ENCODE assay signal across 7 mouse cellular contexts in genomic region chr11:116030898-116031845, GRCm38 (mm10). TPM values are rescaled to one million over a fixed set of nuclear protein-coding genes. Genes with fewer than 3 reads are reported as not detected.
DNase-seq lines count a peak whose midpoint lies in the region; ATAC-seq lines count a peak whose summit lies in the region.

No protein-coding gene starts in this region.

- H3K4me2 ChIP-seq in heart, embryonic 14.5 days (ENCODE audit: low read length): peak overlapping the region; percentile 94
- H3K4me2 ChIP-seq in midbrain, embryonic 16.5 days (ENCODE audit: low read length): peak overlapping the region; percentile 65

- WGBS in heart, embryonic 14.5 days: 24% methylated on average over 14 of the region's 14 CpGs
- 25% methylated on average over 14 of the region's 14 CpGs for whole genome bisulfite sequencing in midbrain, embryonic 16.5 days

- H3K4me1 ChIP-seq in heart, embryonic 14.5 days (ENCODE audit: control insufficient read depth in 2 of 2, insufficient read depth in 2 of 2, low read length in 2 of 2): peaks cover 5 to 15% of the 10 kb centered on the region in 2 experiments
- H3K4me1 ChIP-seq in midbrain, embryonic 16.5 days (ENCODE audit: control insufficient read depth, insufficient read depth, low read length): peaks cover 14% of the 10 kb centered on the region

- H3K27me3 ChIP-seq in heart, embryonic 14.5 days (ENCODE audit: control insufficient read depth, insufficient read depth, low read length): no peaks in the 10 kb centered on the region
- no peaks in the 10 kb centered on the region for H3K27me3 ChIP-seq in midbrain, embryonic 16.5 days (ENCODE audit: control insufficient read depth, insufficient read depth, low read depth, low read length)

- no peaks in the 10 kb centered on the region for H3K9me3 ChIP-seq in heart, embryonic 14.5 days (ENCODE audit: control insufficient read depth, low read length)
- H3K9me3 ChIP-seq in midbrain, embryonic 16.5 days (replicated peaks; ENCODE audit: control insufficient read depth, low read length, poor library complexity, severe bottlenecking): no peaks in the 10 kb centered on the region

- DNase-seq in right cerebral cortex, postnatal 10 days (ENCODE audit: low spot score in 2 of 2): peak; percentile 42 to 64
- no peak for DNase-seq in right cerebral cortex, postnatal 4 days
- peak; percentile 39 for DNase-seq in liver
- DNase-seq in left cerebral cortex, postnatal 25 days (ENCODE audit: low spot score in 2 of 2): no peak

- peak overlapping the region; percentile 72 to 80 for H3K4me3 ChIP-seq in heart, embryonic 14.5 days (ENCODE audit: control insufficient read depth in 1 of 2, insufficient read depth in 1 of 2, low read depth in 1 of 2, low read length in 2 of 2)
- H3K4me3 ChIP-seq in midbrain, embryonic 16.5 days (ENCODE audit: low read depth, low read length): peak overlapping the region; percentile 64

- peak; percentile 28; the same call in 1 of the 2 replicates for ATAC-seq in common myeloid progenitor, adult 5-6 weeks (replicated peaks; ENCODE audit: low read depth, poor library complexity, severe bottlenecking)
- peak; percentile 3; the same call in 1 of the 2 replicates for ATAC-seq in heart, embryonic 14.5 days (ENCODE audit: insufficient number of reproducible peaks, insufficient read depth, low FRiP score, low read depth)
- peak; percentile 37 for ATAC-seq in midbrain, embryonic 16.5 days

- H3K36me3 ChIP-seq in heart, embryonic 14.5 days (ENCODE audit: control insufficient read depth, insufficient read depth, low read length): 0 out of 2 replicates have a peak, but pooled peaks cover 8% of the 10 kb centered on the region
- H3K36me3 ChIP-seq in midbrain, embryonic 16.5 days (ENCODE audit: control insufficient read depth, insufficient read depth, low read length): no peaks in the 10 kb centered on the region

- peak overlapping the region; percentile 99 to 100 for H3K27ac ChIP-seq in heart, embryonic 14.5 days (replicated peaks in 1 of 2; ENCODE audit: control insufficient read depth in 1 of 2, insufficient read depth in 1 of 2, low read depth in 2 of 2, low read length in 2 of 2)
- H3K27ac ChIP-seq in midbrain, embryonic 16.5 days (ENCODE audit: low read length): peak overlapping the region; percentile 99

- peak overlapping the region; percentile 98 for H3K9ac ChIP-seq in heart, embryonic 14.5 days (ENCODE audit: low read length)
- peak overlapping the region; percentile 76 for H3K9ac ChIP-seq in midbrain, embryonic 16.5 days (ENCODE audit: low read depth, low read length)

- intact Hi-C loops in left cerebral cortex, postnatal 25 days (cut with DNase I): loop anchor here (2.0 to 5.0 kb wide), 2 partner anchors 56 to 101 kb away; partner anchors contain the start of genes Trim65 and Wbp2

RNA-seq across cellular contexts. Expression of gene Unk, which starts 1.1 kb away (rescaled TPM):
- 15.8 and 28.5 TPM in 2 replicates for total RNA-seq in common myeloid progenitor, adult 5-6 weeks (2017)
- polyA plus RNA-seq in heart, embryonic 14.5 days (2014; fragmentation: Nextera tagmentation; extraction: Ambion mirVana): 19.3 and 20.9 TPM in 2 replicates
- polyA plus RNA-seq in midbrain, embryonic 16.5 days (2015; fragmentation: Nextera tagmentation; extraction: Ambion mirVana): 36.4 and 36.6 TPM in 2 replicates
- 10 to 100 TPM; 20.7 to 21.7 TPM for total RNA-seq in left cerebral cortex, postnatal 25 days (2021)

RNA-seq across cellular contexts. Expression of gene H3f3b, which starts 3.4 kb away (rescaled TPM):
- 867 and 869 TPM in 2 replicates for total RNA-seq in common myeloid progenitor, adult 5-6 weeks (2017)
- 649 and 684 TPM in 2 replicates for polyA plus RNA-seq in heart, embryonic 14.5 days (2014; fragmentation: Nextera tagmentation; extraction: Ambion mirVana)
- polyA plus RNA-seq in midbrain, embryonic 16.5 days (2015; fragmentation: Nextera tagmentation; extraction: Ambion mirVana): 2,051 and 2,173 TPM in 2 replicates
- 100 to 1,000 TPM; 225 to 260 TPM for total RNA-seq in left cerebral cortex, postnatal 25 days (2021)

RNA-seq across cellular contexts. Expression of gene Galk1, which starts 18.7 kb away (rescaled TPM):
- total RNA-seq in common myeloid progenitor, adult 5-6 weeks (2017): 34.6 and 43.6 TPM in 2 replicates
- polyA plus RNA-seq in heart, embryonic 14.5 days (2014; fragmentation: Nextera tagmentation; extraction: Ambion mirVana): 126 and 128 TPM in 2 replicates
- 57.2 and 64.1 TPM in 2 replicates for polyA plus RNA-seq in midbrain, embryonic 16.5 days (2015; fragmentation: Nextera tagmentation; extraction: Ambion mirVana)
- total RNA-seq in left cerebral cortex, postnatal 25 days (2021): 10 to 100 TPM; 14.7 to 18.7 TPM

RNA-seq across cellular contexts. Expression of gene Unc13d, which starts 46.6 kb away (rescaled TPM):
- total RNA-seq in common myeloid progenitor, adult 5-6 weeks (2017): 29.7 and 29.9 TPM in 2 replicates
- polyA plus RNA-seq in heart, embryonic 14.5 days (2014; fragmentation: Nextera tagmentation; extraction: Ambion mirVana): 0.66 and 0.69 TPM in 2 replicates
- polyA plus RNA-seq in midbrain, embryonic 16.5 days (2015; fragmentation: Nextera tagmentation; extraction: Ambion mirVana): 0.78 and 0.93 TPM in 2 replicates
- 1 to 10 TPM in 1 of 2 experiments, under 1 TPM in 1; 0.82 to 1.0 TPM for total RNA-seq in left cerebral cortex, postnatal 25 days (2021)

RNA-seq across cellular contexts. Expression of gene Wbp2, which starts 55.6 kb away (rescaled TPM):
- total RNA-seq in common myeloid progenitor, adult 5-6 weeks (2017): 26.2 and 32.7 TPM in 2 replicates
- polyA plus RNA-seq in heart, embryonic 14.5 days (2014; fragmentation: Nextera tagmentation; extraction: Ambion mirVana): 139 and 141 TPM in 2 replicates
- polyA plus RNA-seq in midbrain, embryonic 16.5 days (2015; fragmentation: Nextera tagmentation; extraction: Ambion mirVana): 159 and 206 TPM in 2 replicates
- total RNA-seq in left cerebral cortex, postnatal 25 days (2021): 100 to 1,000 TPM; 342 to 363 TPM

Comparison
In these comparisons a context has a peak if more than half of its experiments do, and no peak if none do; other contexts are left out.
1. DNase-seq: peak in right cerebral cortex, postnatal 10 days (2 of 2) and liver (single experiment); none in right cerebral cortex, postnatal 4 days (single experiment) and left cerebral cortex, postnatal 25 days (0 of 2).
2. Peak in every context shown above with its lines, with median percentiles within 50 percentile points of each other: ATAC-seq.